Mouse (Mus musculus) heart, embryonic 10.5 days (tissue): ENCODE data around the gene Ramp1. TPM values are rescaled to one million over a fixed set of nuclear protein-coding genes. Genes with fewer than 3 reads are reported as not detected.

Experiments
- DNase-seq: peaks from one replicate; pipeline ENCODE4 v3.0.0-alpha.2; 2017; ENCODE audit warnings: low spot score
- H3K27ac ChIP-seq: fragments of 300-500 bp; sonication (generic); 2 replicates; pipeline ENCODE4 v1.5.1; 2016; ENCODE audit warnings: mild to moderate bottlenecking
- H3K27me3 ChIP-seq: fragments of 300-500 bp; sonication (generic); 2 replicates; pipeline ENCODE4 v1.6.1; 2016; ENCODE audit warnings: mild to moderate bottlenecking; ENCODE audit not compliant: poor library complexity, insufficient read depth, severe bottlenecking
- H3K36me3 ChIP-seq: fragments of 300-500 bp; sonication (generic); 2 replicates; pipeline ENCODE4 v1.6.1; 2016; ENCODE audit warnings: mild to moderate bottlenecking, moderate library complexity
- H3K4me1 ChIP-seq: fragments of 300-500 bp; sonication (generic); 2 replicates; pipeline ENCODE4 v1.6.1; 2016; ENCODE audit warnings: mild to moderate bottlenecking
- H3K4me3 ChIP-seq: fragments of 300-500 bp; sonication (generic); 2 replicates; pipeline ENCODE4 v1.5.1; 2016; ENCODE audit warnings: mild to moderate bottlenecking, moderate library complexity
- H3K9me3 ChIP-seq: fragments of 300-500 bp; sonication (generic); 2 replicates; pipeline ENCODE4 v1.6.1; 2016; ENCODE audit warnings: mild to moderate bottlenecking, moderate library complexity
- WGBS: fragments of 180-500 bp; shearing (Covaris S2); methylation state at CpG from one replicate; pipeline ENCODE4 v1.1.7; 2016; 5-methylcytosine and 5-hydroxymethylcytosine counted together
- polyA plus RNA-seq: library from polyadenylated mRNA; unstranded; fragments of >200 nt; fragmentation: Nextera tagmentation; extraction: Ambion mirVana; gene quantifications from 2 replicates; pipeline ENCODE4 v1.2.1, GENCODE M21; 2016

Gene Ramp1
- 16.8 and 24.9 TPM in 2 replicates for polyA plus RNA-seq

GRCm38 (mm10) chr1:91179533-91180173, at the start of gene Ramp1:
Gene Ramp1 (plus strand): TSS chr1:91179822.
- H3K27ac ChIP-seq, result peak within 1 kb of the TSS; percentile 86
- peaks cover 47% of the 10 kb centered on the region for H3K4me1 ChIP-seq
- no peaks in the 10 kb centered on the region for H3K9me3 ChIP-seq
- H3K4me3 ChIP-seq, result peak within 1 kb of the TSS; percentile 66
- no peaks in the 10 kb centered on the region for H3K36me3 ChIP-seq
- peaks cover 18% of the 10 kb centered on the region for H3K27me3 ChIP-seq
- peak; percentile 72 for DNase-seq
- 3% methylated on average over 37 of the region's 37 CpGs for WGBS

- WGBS, result 69% methylated on average over 2 of the region's 2 CpGs
- no peaks in the 10 kb centered on the region for H3K36me3 ChIP-seq
- H3K27me3 ChIP-seq, result no peaks in the 10 kb centered on the region
- no peaks in the 10 kb centered on the region for H3K4me1 ChIP-seq
- peak; percentile 52 for DNase-seq
- no peak overlapping the region for H3K4me3 ChIP-seq
- H3K9me3 ChIP-seq, result no peaks in the 10 kb centered on the region
- H3K27ac ChIP-seq, result no peak overlapping the region
These were observed 42.6 kb upstream of the Ramp1 start for GRCm38 (mm10) chr1:91137036-91137435.

- DNase-seq, result peak; percentile 85
- no peaks in the 10 kb centered on the region for H3K27me3 ChIP-seq
- H3K36me3 ChIP-seq, result no peaks in the 10 kb centered on the region
- peak within 1 kb of the TSS; percentile 37 for H3K4me3 ChIP-seq
- H3K27ac ChIP-seq, result no peak within 1 kb of the TSS
- 57% methylated on average over 20 of the region's 20 CpGs for WGBS
- no peaks in the 10 kb centered on the region for H3K9me3 ChIP-seq
- H3K4me1 ChIP-seq, result peaks cover 5% of the 10 kb centered on the region; the same call in 1 of the 2 replicates
These were observed 34.8 kb upstream of the Ramp1 start, which contains the start of gene Rbm44 for GRCm38 (mm10) chr1:91144813-91145212. Gene Rbm44 (plus strand): TSS chr1:91145089.

GRCm38 (mm10) chr1:91151509-91151908, 28.1 kb upstream of the Ramp1 start:
- Histone ChIP-seq H3K27me3 (no peaks in the 10 kb centered on the region), H3K4me1 (no peaks in the 10 kb centered on the region), H3K4me3 (no peak overlapping the region), H3K36me3 (no peaks in the 10 kb centered on the region), H3K9me3 (no peaks in the 10 kb centered on the region), H3K27ac (no peak overlapping the region)
- 66% methylated on average over 2 of the region's 2 CpGs for WGBS
- no peak for DNase-seq

- Histone ChIP-seq H3K9me3 (no peaks in the 10 kb centered on the region), H3K36me3 (0 out of 2 replicates have a peak, but pooled peaks cover under 1% of the 10 kb centered on the region), H3K27me3 (no peaks in the 10 kb centered on the region), H3K27ac (no peak overlapping the region), H3K4me1 (peaks cover 14% of the 10 kb centered on the region), H3K4me3 (no peak overlapping the region)
- DNase-seq, result no peak
- WGBS, result 83% methylated on average over 6 of the region's 6 CpGs
These were observed 12.8 kb upstream of the Ramp1 start for GRCm38 (mm10) chr1:91166798-91167197.

GRCm38 (mm10) chr1:91169157-91169556, 10.5 kb upstream of the Ramp1 start:
- H3K27ac ChIP-seq, result no peak overlapping the region
- H3K4me3 ChIP-seq, result no peak overlapping the region
- peaks cover 14% of the 10 kb centered on the region for H3K4me1 ChIP-seq
- H3K9me3 ChIP-seq, result no peaks in the 10 kb centered on the region
- no peaks in the 10 kb centered on the region for H3K27me3 ChIP-seq
- 52% methylated on average over 4 of the region's 4 CpGs for WGBS
- 0 out of 2 replicates have a peak, but pooled peaks cover 5% of the 10 kb centered on the region for H3K36me3 ChIP-seq
- DNase-seq, result no peak

- peaks cover 15% of the 10 kb centered on the region for H3K4me1 ChIP-seq
- no peaks in the 10 kb centered on the region for H3K9me3 ChIP-seq
- 89% methylated on average over 5 of the region's 5 CpGs for WGBS
- H3K27me3 ChIP-seq, result peaks cover 6% of the 10 kb centered on the region
- DNase-seq, result no peak
- H3K36me3 ChIP-seq, result 0 out of 2 replicates have a peak, but pooled peaks cover 5% of the 10 kb centered on the region
- no peak overlapping the region for H3K27ac ChIP-seq
- no peak overlapping the region for H3K4me3 ChIP-seq
These were observed 4.8 kb upstream of the Ramp1 start for GRCm38 (mm10) chr1:91174796-91175195.

- WGBS, result 72% methylated on average over 3 of the region's 3 CpGs
- no peak overlapping the region for H3K27ac ChIP-seq
- H3K4me3 ChIP-seq, result no peak overlapping the region
- no peak for DNase-seq
- H3K36me3 ChIP-seq, result 0 out of 2 replicates have a peak, but pooled peaks cover 5% of the 10 kb centered on the region
- H3K9me3 ChIP-seq, result no peaks in the 10 kb centered on the region
- H3K27me3 ChIP-seq, result peaks cover 18% of the 10 kb centered on the region
- H3K4me1 ChIP-seq, result peaks cover 27% of the 10 kb centered on the region
These were observed 3.6 kb upstream of the Ramp1 start for GRCm38 (mm10) chr1:91176026-91176425.

GRCm38 (mm10) chr1:91176871-91177270, 2.8 kb upstream of the Ramp1 start:
- no peak overlapping the region for H3K27ac ChIP-seq
- no peak overlapping the region for H3K4me3 ChIP-seq
- DNase-seq, result no peak
- H3K27me3 ChIP-seq, result peaks cover 18% of the 10 kb centered on the region
- H3K4me1 ChIP-seq, result peaks cover 35% of the 10 kb centered on the region
- 51% methylated on average over 4 of the region's 4 CpGs for WGBS
- no peaks in the 10 kb centered on the region for H3K9me3 ChIP-seq
- H3K36me3 ChIP-seq, result 0 out of 2 replicates have a peak, but pooled peaks cover 4% of the 10 kb centered on the region

GRCm38 (mm10) chr1:91179086-91179485, 536 bp upstream of the Ramp1 start:
- Histone ChIP-seq H3K9me3 (no peaks in the 10 kb centered on the region), H3K27ac (0 out of 2 replicates have a peak overlapping the region, but pooled peaks have one; percentile 86), H3K36me3 (no peaks in the 10 kb centered on the region), H3K27me3 (peaks cover 18% of the 10 kb centered on the region), H3K4me1 (peaks cover 47% of the 10 kb centered on the region), H3K4me3 (peak overlapping the region; percentile 66; the same call in 1 of the 2 replicates)
- DNase-seq, result peak; percentile 85
- WGBS, result 28% methylated on average over 5 of the region's 5 CpGs

GRCm38 (mm10) chr1:91180174-91180565, 548 bp downstream of the Ramp1 start:
- Histone ChIP-seq H3K9me3 (no peaks in the 10 kb centered on the region), H3K36me3 (no peaks in the 10 kb centered on the region), H3K27ac (peak overlapping the region; percentile 86), H3K4me3 (peak overlapping the region; percentile 66), H3K4me1 (peaks cover 47% of the 10 kb centered on the region), H3K27me3 (peaks cover 18% of the 10 kb centered on the region)
- WGBS, result 9% methylated on average over 14 of the region's 14 CpGs
- no peak for DNase-seq

- peak overlapping the region; percentile 66; the same call in 1 of the 2 replicates for H3K4me3 ChIP-seq
- 67% methylated on average over 6 of the region's 6 CpGs for WGBS
These were observed 1.1 kb downstream of the Ramp1 start for GRCm38 (mm10) chr1:91180723-91181122.

GRCm38 (mm10) chr1:91181261-91181660, 1.6 kb downstream of the Ramp1 start:
- WGBS, result 56% methylated on average over 5 of the region's 5 CpGs
- Histone ChIP-seq H3K9me3 (0 out of 2 replicates have a peak, but pooled peaks cover under 1% of the 10 kb centered on the region), H3K4me1 (peaks cover 47% of the 10 kb centered on the region), H3K36me3 (peaks cover 1% of the 10 kb centered on the region; the same call in 1 of the 2 replicates), H3K27me3 (peaks cover 18% of the 10 kb centered on the region), H3K4me3 (no peak overlapping the region), H3K27ac (no peak overlapping the region)
- DNase-seq, result peak; percentile 58

More at GRCm38 (mm10) chr1:91180723-91181122, 1.1 kb downstream of the Ramp1 start:
- no peaks in the 10 kb centered on the region for H3K9me3 ChIP-seq
- H3K27me3 ChIP-seq, result peaks cover 18% of the 10 kb centered on the region
- H3K27ac ChIP-seq, result no peak overlapping the region
- DNase-seq, result peak; percentile 72
- H3K4me1 ChIP-seq, result peaks cover 47% of the 10 kb centered on the region
- no peaks in the 10 kb centered on the region for H3K36me3 ChIP-seq
